Mouse (Mus musculus) layer of hippocampus, adult 11-12 months (tissue): ENCODE results near the gene Olfr766-ps1.
"Not testable (repeated sequence)": the region's sequence is repeated elsewhere in the genome, so short reads cannot be mapped to it uniquely, and the experiment has no call there.

Source experiments
- DNase-seq: peaks from one replicate; pipeline ENCODE4 v3.0.0; 2022; ENCODE audit warnings: low spot score

The Olfr766-ps1 gene

DNA sequence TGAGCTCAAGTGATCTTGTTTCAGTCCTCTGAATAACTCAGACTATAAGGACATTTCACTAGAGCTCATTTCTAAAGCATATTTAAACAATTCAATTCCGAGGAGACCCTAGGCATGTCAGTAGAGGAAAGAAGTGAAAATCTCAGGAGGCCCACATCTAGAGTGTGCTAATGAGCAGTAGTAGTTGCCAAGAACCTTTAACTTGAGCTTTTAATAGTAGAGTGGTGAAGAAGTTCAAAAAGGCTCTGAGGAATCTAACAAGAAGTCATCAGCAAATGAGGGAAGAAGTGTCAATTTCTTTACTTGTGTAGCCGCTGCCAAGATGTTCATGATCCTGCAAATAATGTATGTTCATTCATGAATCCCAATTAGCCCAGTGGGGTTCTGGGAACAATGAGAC is at the start of gene Olfr766-ps1:
Gene Olfr766-ps1, minus strand, starts transcription at position 101 of the 400 bp plus-strand sequence.
- DNase-seq: no peak

GRCm38 (mm10) chr10:129117761-129118160 is 49.0 kb upstream of the Olfr766-ps1 start, which contains the start of gene Olfr769:
Gene Olfr769 (minus strand): TSS chr10:129117861.
- DNase-seq: no peak

DNA sequence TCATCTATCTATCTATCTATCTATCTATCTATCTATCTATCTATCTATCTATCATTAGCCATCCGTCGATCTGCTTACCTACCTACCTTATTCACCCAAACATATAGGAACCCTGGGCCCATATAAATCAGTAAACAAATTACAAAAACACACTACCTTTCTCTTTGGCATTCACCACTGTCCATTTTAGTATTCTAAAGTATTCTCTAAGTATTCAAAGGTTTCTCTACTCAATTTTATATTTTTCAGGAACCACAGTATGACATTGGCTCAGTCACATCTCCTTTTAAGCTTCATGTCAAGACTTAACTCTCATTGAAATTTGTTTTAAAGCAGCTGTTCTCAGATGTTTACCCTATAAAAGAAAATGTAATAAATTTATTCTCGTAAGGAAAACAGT is 46.4 kb upstream of the Olfr766-ps1 start:
- DNase-seq: no peak

- DNase-seq: no peak
Observed at GRCm38 (mm10) chr10:129101231-129101630, 32.5 kb upstream of the Olfr766-ps1 start.

DNA sequence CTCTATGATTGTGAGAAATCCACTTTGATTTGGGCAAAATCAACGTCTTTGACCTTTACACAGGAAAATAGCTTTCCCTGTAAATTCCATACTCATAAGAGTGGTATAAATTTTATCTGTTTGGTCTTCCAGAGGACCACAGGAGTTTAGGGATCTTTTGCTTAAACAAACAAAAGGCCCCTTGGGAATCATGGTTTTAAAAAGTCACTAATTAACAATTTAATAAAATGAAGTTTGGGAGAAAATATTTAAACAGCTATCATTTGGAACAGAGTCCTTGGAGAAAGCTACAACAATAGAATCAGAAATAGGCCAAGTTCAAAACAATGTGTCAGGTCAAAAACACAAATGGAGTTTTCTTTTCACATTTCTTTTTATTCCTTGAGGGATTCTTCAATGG is 30.5 kb upstream of the Olfr766-ps1 start, which contains the start of gene Olfr768:
Gene Olfr768, minus strand, starts transcription at position 101 of the 400 bp plus-strand sequence.
- no peak for DNase-seq

DNA sequence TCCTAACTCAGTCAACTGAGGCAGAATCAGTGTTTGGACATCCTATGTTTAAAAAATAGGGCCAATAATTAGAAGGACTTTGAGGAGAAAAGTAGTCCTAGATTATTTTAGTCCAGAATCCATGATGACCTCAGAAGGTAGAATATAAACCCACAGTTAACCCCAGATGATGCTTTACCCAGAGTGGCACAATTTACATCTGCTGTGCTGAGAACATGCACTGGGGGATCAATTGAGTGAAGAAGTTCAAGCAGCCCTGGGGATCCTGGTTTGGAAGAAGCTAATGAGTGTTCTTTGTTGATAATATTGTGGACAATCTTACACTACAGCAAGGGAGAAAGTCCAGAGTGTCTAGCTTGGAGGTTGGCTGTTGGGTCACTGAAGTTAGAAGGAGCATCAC is 14.0 kb upstream of the Olfr766-ps1 start, which contains the start of gene Olfr767:
Gene Olfr767, minus strand, starts transcription at position 101 of the 400 bp plus-strand sequence.
- DNase-seq: not testable (repeated sequence)

DNA sequence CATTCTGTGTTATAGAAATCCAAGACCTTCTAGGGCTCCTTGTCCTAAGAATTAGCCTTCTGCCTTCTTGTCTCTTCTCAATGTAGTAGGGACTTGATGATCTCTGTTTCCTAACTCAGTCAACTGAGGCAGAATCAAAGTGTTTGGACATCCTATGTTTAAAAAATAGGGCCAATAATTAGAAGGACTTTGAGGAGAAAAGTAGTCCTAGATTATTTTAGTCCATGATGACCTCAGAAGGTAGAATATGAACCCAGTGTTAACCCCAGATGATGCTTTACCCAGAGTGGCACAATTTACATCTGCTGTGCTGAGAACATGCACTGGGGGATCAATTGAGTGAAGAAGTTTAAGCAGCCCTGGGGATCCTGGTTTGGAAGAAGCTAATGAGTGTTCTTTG is 18.9 kb downstream of the Olfr766-ps1 start, which contains the start of gene Olfr765:
Gene Olfr765, minus strand, starts transcription at position 101 of the 400 bp plus-strand sequence.
- not testable (repeated sequence) for DNase-seq

GRCm38 (mm10) chr10:129039796-129040195 is 29.0 kb downstream of the Olfr766-ps1 start, which contains the start of gene Olfr764-ps1:
Gene Olfr764-ps1 (minus strand): TSS chr10:129039896.
- no peak for DNase-seq

- DNase-seq: no peak
Observed at GRCm38 (mm10) chr10:129028343-129028742, 40.4 kb downstream of the Olfr766-ps1 start.

DNA sequence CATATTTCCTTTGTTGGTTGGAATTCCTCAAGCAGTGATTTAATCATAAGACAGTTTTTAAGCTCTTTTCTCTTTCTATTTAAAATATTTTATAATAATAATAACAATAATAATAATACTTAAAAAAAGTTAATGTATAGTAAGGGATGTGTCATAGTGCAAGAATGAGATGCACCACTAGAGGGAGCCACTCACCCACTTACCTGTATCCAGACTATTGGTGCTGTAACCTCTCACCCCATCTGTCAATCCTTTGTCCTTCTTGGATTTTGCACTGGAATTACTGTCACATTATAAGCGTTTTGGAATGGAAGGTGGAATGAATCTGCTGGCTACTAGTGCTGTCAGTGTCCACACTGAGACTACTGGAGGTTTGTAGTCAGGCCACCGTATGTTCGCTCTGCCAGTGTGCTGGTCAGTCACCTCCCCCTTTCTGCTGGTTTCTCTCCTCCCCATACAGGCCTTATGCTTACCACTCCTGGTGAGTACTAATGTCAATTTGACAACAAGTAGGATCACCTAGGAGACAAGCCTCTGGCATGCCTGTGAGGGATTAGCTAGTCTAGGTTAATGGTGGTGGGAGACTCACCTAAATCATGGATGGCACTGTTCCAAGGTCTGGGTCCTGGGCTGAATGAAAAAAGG is 42.6 kb downstream of the Olfr766-ps1 start:
- DNase-seq: peak; percentile 35

DNA sequence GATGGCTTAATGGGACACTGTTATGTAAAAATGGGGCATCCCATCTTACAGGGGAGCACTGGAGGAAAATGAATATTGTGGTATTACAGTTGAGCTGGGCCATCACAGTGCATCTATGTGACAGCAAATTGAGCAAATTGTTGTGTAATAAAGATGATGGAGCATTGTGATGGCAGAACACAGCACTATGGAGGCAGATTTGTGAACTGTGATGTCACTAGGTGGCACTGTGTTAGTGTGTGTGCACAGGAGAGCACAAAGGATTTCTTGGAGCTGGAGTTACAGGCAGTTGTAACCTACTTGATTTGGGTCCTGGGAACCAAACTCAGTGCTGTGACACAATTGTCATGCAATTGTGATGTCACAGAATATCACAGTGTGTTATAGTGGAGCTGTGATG is 45.5 kb downstream of the Olfr766-ps1 start:
- no peak for DNase-seq

GRCm38 (mm10) chr10:129014477-129014876 is 54.3 kb downstream of the Olfr766-ps1 start:
- DNase-seq: no peak
